Mouse (Mus musculus) embryonic facial prominence, embryonic 14.5 days (tissue): ENCODE measurements at regions not wholly inside any gene's neighbourhood (a gene's known extent, or its start where the extent isn't known, plus 50 kb on each side); places are given as distances from the start of the nearest gene placed in this dataset.

ENCODE experiments used
- ATAC-seq: fragments of 200-750 bp; cut with Nextera tagmentation; 2 replicates; pipeline ENCODE4 v1.8.0; 2017; ENCODE audit warnings: low read depth, moderate number of reproducible peaks, moderate TSS enrichment
- DNase-seq: peaks from one replicate; pipeline ENCODE4 v3.0.0-alpha.2; 2015; ENCODE audit warnings: low spot score
- H3K27ac ChIP-seq: fragments of 300-500 bp; sonication (generic); replicated peaks from 2 replicates; pipeline ENCODE4 v1.5.1; 2014; ENCODE audit warnings: low read depth, mild to moderate bottlenecking, low read length, moderate library complexity
- H3K27me3 ChIP-seq: fragments of 300-500 bp; sonication (generic); replicated peaks from 2 replicates; pipeline ENCODE4 v1.6.1; 2014; ENCODE audit warnings: low read length; ENCODE audit not compliant: control insufficient read depth, insufficient read depth
- H3K36me3 ChIP-seq: fragments of 300-500 bp; sonication (generic); 2 replicates; pipeline ENCODE4 v1.6.1; 2014; ENCODE audit warnings: low read length, mixed read lengths; ENCODE audit not compliant: control insufficient read depth, insufficient read depth
- H3K4me1 ChIP-seq: fragments of 300-500 bp; sonication (generic); 2 replicates; pipeline ENCODE4 v1.6.1; 2014; ENCODE audit warnings: antibody characterized with exemption, low read length; ENCODE audit not compliant: control insufficient read depth, insufficient read depth
- H3K4me2 ChIP-seq: fragments of 300-500 bp; sonication (generic); 2 replicates; pipeline ENCODE4 v1.6.1; 2014; ENCODE audit warnings: low read depth, mild to moderate bottlenecking, low read length, moderate library complexity, mixed read lengths
- H3K4me3 ChIP-seq: fragments of 300-500 bp; sonication (generic); 2 replicates; pipeline ENCODE4 v1.5.1; 2014; ENCODE audit warnings: low read depth, mild to moderate bottlenecking, low read length
- H3K9ac ChIP-seq: fragments of 300-500 bp; sonication (generic); 2 replicates; pipeline ENCODE4 v1.6.1; 2014; ENCODE audit warnings: low read depth, mild to moderate bottlenecking, low read length, moderate library complexity, mixed read lengths
- H3K9me3 ChIP-seq: fragments of 300-500 bp; sonication (generic); 2 replicates; pipeline ENCODE4 v1.6.1; 2016; ENCODE audit warnings: low read length; ENCODE audit not compliant: control insufficient read depth
- WGBS: fragments of 180-500 bp; shearing (Covaris S2); extraction: QIAGEN DNeasy Blood & Tissue Kit; methylation state at CpG from one replicate; pipeline ENCODE4 v1.1.7; 2014; 5-methylcytosine and 5-hydroxymethylcytosine counted together

DNA sequence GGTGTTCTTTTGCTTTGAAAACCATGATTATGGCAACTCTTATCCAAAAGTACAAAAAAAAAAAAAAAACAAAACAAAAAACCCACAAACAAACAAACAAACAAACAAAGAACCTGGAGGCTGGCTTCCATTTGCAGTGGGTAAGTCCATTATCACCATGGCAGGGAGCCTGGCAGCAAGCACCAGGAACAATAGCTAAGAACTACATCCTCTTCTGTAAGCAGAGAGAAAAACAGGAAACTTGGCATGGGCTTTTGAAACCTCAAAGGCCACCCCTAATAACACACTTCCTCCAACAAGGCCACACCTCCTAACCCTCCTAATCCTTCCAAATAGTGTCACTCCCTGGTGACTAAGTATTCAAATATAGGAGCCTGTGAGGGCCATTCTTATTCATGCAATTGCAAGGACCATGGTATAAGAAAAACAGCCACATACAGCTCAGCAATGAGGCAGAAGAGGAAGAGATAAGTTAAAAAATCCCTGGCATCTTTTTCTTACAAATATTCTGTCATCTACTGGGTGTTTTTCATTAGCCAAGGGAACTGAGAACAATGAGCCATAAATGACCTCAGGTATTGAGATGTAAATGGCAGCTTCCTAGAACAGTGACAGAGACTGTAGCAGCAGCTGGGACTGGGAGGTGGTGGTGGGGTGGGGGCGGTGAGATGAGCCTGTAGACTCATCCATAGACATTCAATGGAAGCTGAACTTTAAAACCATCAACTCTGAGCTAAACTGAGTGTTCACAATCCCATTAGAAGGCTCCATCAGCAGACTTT, 477.3 kb upstream of the Gcfc2 start:
- H3K4me2 ChIP-seq: no peak overlapping the region
- H3K4me1 ChIP-seq: no peaks in the 10 kb centered on the region
- H3K9ac ChIP-seq: no peak overlapping the region
- DNase-seq (no peak), ATAC-seq (no peak)
- H3K27ac ChIP-seq: no peak overlapping the region
- no peaks in the 10 kb centered on the region for H3K9me3 ChIP-seq
- 81% methylated on average over 1 of the region's 1 CpGs for WGBS
- no peaks in the 10 kb centered on the region for H3K36me3 ChIP-seq
- H3K27me3 ChIP-seq: no peaks in the 10 kb centered on the region
- H3K4me3 ChIP-seq: no peak overlapping the region

DNA sequence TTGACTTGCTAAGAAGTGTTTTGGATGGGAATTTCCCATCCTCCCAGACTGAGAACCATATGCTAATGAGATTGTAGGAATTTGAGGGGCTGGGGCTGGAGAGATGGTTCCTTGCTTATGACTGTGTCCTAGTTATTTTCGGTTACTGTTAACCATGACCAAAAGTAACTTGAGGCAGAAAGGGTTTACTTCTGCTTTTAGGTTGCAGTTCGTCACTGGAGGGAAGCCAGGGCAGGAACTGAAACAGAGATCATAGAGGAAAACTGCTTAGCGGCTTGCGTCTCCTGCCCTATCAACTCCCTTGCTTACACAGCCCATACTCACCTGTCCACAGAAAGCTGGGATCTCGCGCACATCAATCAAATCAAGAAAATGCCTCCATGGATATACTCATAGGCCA, 475.8 kb upstream of the Gcfc2 start:
- 93% methylated on average over 6 of the region's 6 CpGs for WGBS
- no peaks in the 10 kb centered on the region for H3K36me3 ChIP-seq
- ATAC-seq: no peak
- H3K27me3 ChIP-seq: no peaks in the 10 kb centered on the region
- H3K4me2 ChIP-seq: no peak overlapping the region
- H3K9me3 ChIP-seq: no peaks in the 10 kb centered on the region
- no peak overlapping the region for H3K9ac ChIP-seq
- no peak overlapping the region for H3K27ac ChIP-seq
- H3K4me1 ChIP-seq: no peaks in the 10 kb centered on the region
- DNase-seq: no peak
- H3K4me3 ChIP-seq: no peak overlapping the region

DNA sequence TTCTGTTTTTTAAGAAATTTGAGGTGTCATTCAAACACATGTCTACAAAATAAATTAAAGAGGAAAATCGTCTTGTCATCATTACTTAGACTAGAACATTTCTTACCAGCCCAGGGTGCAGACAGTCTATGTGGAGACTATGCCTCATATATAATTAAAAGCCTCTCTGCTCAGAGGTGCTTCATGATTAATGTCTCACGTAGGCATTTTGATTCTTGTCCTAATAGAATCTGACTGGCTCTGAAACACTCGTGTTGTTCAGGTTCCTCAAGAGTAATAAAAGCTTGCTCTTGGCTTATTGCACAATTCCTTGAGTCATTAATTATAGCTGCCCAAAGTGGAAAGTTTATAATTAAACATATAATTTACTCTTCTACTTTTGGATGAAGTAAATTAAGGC, 475.1 kb upstream of the Gcfc2 start:
- no peak overlapping the region for H3K4me2 ChIP-seq

DNA sequence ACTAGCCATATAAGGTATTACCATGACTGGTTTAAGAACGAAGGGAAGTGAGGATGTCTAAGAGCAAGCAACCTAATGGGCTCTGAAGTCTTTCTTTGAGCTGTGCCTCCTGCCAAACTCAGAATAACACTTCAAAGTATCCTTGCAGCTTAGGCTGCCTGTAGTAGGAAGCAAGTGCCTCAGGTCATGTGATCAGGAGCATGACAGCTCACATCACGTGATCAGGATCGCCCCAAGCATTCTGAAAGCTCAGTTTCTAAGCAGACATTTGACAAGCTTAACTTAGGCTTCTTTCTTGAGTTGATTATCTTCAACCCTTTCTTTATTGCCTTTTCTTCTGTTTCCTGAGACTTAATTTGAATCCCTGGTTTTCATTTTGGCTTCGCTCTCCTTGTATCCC, 462.4 kb upstream of the Gcfc2 start:
- 77% methylated on average over 4 of the region's 4 CpGs for WGBS
- DNase-seq (no peak), ATAC-seq (no peak)
- no peak overlapping the region for H3K9ac ChIP-seq
- H3K4me2 ChIP-seq: no peak overlapping the region
- H3K27me3 ChIP-seq: no peaks in the 10 kb centered on the region
- no peaks in the 10 kb centered on the region for H3K9me3 ChIP-seq
- H3K36me3 ChIP-seq: no peaks in the 10 kb centered on the region
- H3K4me3 ChIP-seq: no peak overlapping the region
- no peak overlapping the region for H3K27ac ChIP-seq
- no peaks in the 10 kb centered on the region for H3K4me1 ChIP-seq

More for the DNA sequence above, 475.1 kb upstream of the Gcfc2 start:
- Histone ChIP-seq H3K4me1 (no peaks in the 10 kb centered on the region), H3K36me3 (no peaks in the 10 kb centered on the region), H3K9me3 (no peaks in the 10 kb centered on the region), H3K4me3 (no peak overlapping the region), H3K9ac (no peak overlapping the region), H3K27me3 (no peaks in the 10 kb centered on the region), H3K27ac (no peak overlapping the region)
- DNase-seq (no peak), ATAC-seq (no peak)
- 67% methylated on average over 3 of the region's 3 CpGs for WGBS

DNA sequence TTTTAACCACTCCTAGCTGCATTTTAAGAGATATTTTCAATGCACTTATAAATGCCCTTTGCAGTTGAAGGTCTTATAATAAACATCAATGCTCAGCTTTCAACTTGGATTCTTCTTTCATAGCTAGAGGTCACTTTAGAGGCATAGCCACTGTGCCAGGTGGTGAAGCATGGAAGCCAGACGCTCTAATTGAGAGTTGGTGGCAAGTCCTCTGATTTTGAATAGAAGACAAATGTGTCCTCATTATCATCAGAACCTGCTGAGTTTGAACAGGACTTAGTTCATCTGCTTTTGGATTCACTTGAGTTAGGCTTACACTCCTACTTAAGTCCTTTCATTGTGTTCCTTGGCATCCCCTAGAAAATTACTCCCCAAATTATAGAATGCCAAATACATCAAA, 459.0 kb upstream of the Gcfc2 start:
- H3K36me3 ChIP-seq: no peaks in the 10 kb centered on the region
- no peak overlapping the region for H3K4me2 ChIP-seq
- ATAC-seq (no peak), DNase-seq (no peak)
- no peaks in the 10 kb centered on the region for H3K27me3 ChIP-seq
- no peaks in the 10 kb centered on the region for H3K9me3 ChIP-seq
- H3K27ac ChIP-seq: no peak overlapping the region
- H3K9ac ChIP-seq: no peak overlapping the region
- WGBS: 88% methylated on average over 1 of the region's 1 CpGs
- H3K4me1 ChIP-seq: no peaks in the 10 kb centered on the region
- no peak overlapping the region for H3K4me3 ChIP-seq

DNA sequence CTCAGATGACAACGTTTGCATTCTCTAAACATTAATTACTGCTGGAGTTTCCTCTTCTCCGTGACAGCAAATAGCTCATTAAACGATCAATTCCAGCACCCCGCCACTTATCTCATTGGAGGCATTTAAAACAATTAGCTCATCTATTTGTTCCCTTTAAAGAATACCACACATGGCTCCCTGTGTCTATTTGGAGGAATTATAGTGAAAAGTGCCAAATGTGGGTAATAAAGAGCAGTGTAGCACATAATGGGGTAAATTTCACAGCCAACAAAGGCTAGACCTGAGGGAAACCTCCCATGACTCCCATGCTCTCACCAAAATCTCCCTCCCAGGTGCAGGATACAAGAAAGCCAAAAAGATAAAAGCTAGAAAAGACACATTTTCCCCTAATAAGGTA, 456.9 kb upstream of the Gcfc2 start:
- Histone ChIP-seq H3K27ac (no peak overlapping the region), H3K4me1 (no peaks in the 10 kb centered on the region), H3K4me3 (no peak overlapping the region), H3K9me3 (no peaks in the 10 kb centered on the region), H3K4me2 (no peak overlapping the region), H3K27me3 (no peaks in the 10 kb centered on the region), H3K9ac (no peak overlapping the region), H3K36me3 (no peaks in the 10 kb centered on the region)
- 58% methylated on average over 4 of the region's 4 CpGs for WGBS
- ATAC-seq: no peak
- no peak for DNase-seq

DNA sequence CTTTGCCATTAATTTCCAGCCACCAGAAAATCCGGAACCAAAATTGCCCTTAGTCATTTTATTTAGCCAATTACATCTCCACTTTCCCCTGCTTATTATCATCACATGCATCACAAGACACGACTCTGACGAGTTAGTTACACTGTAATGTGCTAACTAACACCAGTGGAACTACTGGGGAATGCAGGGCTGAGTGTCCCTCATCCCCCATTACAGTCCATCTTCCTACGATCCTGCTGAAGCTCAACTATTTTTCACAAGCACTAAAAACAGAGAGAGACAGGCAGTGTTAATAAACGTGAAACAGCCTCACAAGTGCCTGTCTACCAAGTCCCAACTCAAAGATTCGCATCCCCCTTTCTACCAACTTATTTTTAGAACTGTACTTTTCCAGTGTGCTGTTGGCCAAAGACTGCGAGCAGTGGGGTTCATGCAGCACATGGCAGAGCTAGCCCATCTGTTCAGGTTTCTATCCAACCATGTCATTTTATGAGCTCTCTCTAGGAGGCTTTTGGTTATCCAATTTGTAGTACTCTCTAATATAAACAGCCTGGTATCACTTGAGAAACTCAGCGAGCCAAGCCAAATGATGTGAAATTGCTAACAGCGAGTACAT, 452.0 kb upstream of the Gcfc2 start:
- ATAC-seq: no peak
- Histone ChIP-seq H3K4me1 (no peaks in the 10 kb centered on the region), H3K27me3 (no peaks in the 10 kb centered on the region), H3K9ac (no peak overlapping the region), H3K4me3 (no peak overlapping the region), H3K36me3 (no peaks in the 10 kb centered on the region), H3K4me2 (no peak overlapping the region), H3K9me3 (no peaks in the 10 kb centered on the region), H3K27ac (no peak overlapping the region)
- DNase-seq: no peak
- WGBS: 68% methylated on average over 9 of the region's 9 CpGs

DNA sequence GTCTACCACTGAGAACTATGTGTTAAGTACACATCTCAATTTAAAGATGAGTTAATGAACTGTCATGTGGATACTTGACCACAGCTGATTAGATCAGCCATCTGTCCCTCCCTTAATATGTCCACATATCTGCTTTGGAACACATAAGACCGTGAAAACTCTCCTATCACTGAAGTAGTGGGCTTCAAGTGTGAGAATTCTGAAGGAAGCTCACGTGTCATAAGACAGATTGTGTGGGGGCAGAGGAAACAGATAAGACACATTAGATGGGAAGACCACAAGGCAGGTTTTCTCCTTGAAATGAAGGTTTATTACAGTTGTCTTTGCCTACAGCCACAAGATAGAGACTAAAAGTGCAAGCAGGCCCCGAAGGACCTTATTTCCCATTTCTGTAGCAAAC, 451.0 kb upstream of the Gcfc2 start:
- Histone ChIP-seq H3K4me2 (no peak overlapping the region), H3K36me3 (no peaks in the 10 kb centered on the region), H3K9ac (no peak overlapping the region), H3K9me3 (no peaks in the 10 kb centered on the region), H3K4me1 (no peaks in the 10 kb centered on the region), H3K27ac (no peak overlapping the region), H3K4me3 (no peak overlapping the region), H3K27me3 (no peaks in the 10 kb centered on the region)
- WGBS: 78% methylated on average over 3 of the region's 3 CpGs
- ATAC-seq (no peak), DNase-seq (no peak)

DNA sequence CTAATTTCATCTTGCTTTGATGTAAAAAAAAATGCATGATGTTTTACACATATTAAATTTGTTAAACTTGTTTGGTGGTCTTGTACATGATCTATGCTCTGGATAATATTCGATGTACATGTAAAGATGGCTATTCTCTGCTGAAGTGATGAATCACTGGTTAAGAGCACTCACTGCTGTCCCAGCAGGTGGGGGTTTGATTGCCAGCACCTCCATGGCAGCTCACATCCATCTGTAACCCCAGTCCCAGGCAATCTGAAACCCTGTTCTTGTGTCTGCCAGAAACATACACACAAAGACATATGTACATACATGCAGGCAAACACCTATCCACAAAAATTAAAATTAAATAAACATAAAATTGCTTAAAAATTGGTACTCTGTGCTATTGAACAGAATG, 448.7 kb upstream of the Gcfc2 start:
- 80% methylated on average over 1 of the region's 1 CpGs for whole genome bisulfite sequencing
- Histone ChIP-seq H3K36me3 (no peaks in the 10 kb centered on the region), H3K27me3 (no peaks in the 10 kb centered on the region)

More for the DNA sequence above, 448.7 kb upstream of the Gcfc2 start:
- no peak for DNase-seq
- Histone ChIP-seq H3K4me1 (no peaks in the 10 kb centered on the region), H3K4me3 (no peak overlapping the region), H3K4me2 (no peak overlapping the region), H3K27ac (no peak overlapping the region), H3K9ac (no peak overlapping the region), H3K9me3 (no peaks in the 10 kb centered on the region)
- no peak for ATAC-seq
